Mouse (Mus musculus) neutrophil, adult 5-6 weeks (primary cell): Measurements from ENCODE around the gene Enah. TPM values are rescaled to one million over a fixed set of nuclear protein-coding genes. Genes with fewer than 3 reads are reported as not detected.

Experiments used
- ATAC-seq: fragments of 151-379, 151-347 bp; 2 replicates; pipeline ENCODE4 v1.8.0; 2017; ENCODE audit warnings: mild to moderate bottlenecking, moderate TSS enrichment; ENCODE audit not compliant: insufficient number of reproducible peaks, poor library complexity, low FRiP score, severe bottlenecking; ENCODE audit errors: extremely low read depth
- total RNA-seq: library from RNA; stranded (forward); fragments of 200-1000 nt; gene quantifications from 2 replicates; pipeline ENCODE4 v1.2.3, GENCODE M21; 2017

Enah gene
- total RNA-seq, 1 experiment from 2014 or later: 0.93 TPM

GRCm38 (mm10) chr1:181980017-181980719 lies 39.6 kb downstream of the Enah start:
- ATAC-seq: no peak

- no peak for ATAC-seq
Observed at GRCm38 (mm10) chr1:181975510-181975909, 44.3 kb downstream of the Enah start.

GRCm38 (mm10) chr1:181974897-181975296 lies 44.9 kb downstream of the Enah start:
- ATAC-seq: no peak

- ATAC-seq: no peak
Observed at GRCm38 (mm10) chr1:181965277-181965676, 54.5 kb downstream of the Enah start.

- no peak for ATAC-seq
Observed at GRCm38 (mm10) chr1:181963827-181964226, 56.0 kb downstream of the Enah start.

GRCm38 (mm10) chr1:181963351-181963750 lies 56.4 kb downstream of the Enah start:
- no peak for ATAC-seq

GRCm38 (mm10) chr1:181960383-181960782 lies 59.4 kb downstream of the Enah start:
- no peak for ATAC-seq

- ATAC-seq: no peak
Observed at GRCm38 (mm10) chr1:181958392-181958791, 61.4 kb downstream of the Enah start.

- no peak for ATAC-seq
Observed at GRCm38 (mm10) chr1:181957736-181958135, 62.1 kb downstream of the Enah start.

- ATAC-seq: no peak
Observed at GRCm38 (mm10) chr1:181953547-181953946, 66.2 kb downstream of the Enah start.

- ATAC-seq: 0 out of 2 replicates have a peak, but pooled peaks have one; percentile 33
Observed at GRCm38 (mm10) chr1:181951266-181951665, 68.5 kb downstream of the Enah start.

GRCm38 (mm10) chr1:181950721-181951120 lies 69.1 kb downstream of the Enah start:
- ATAC-seq: peak; percentile 30; the same call in 1 of the 2 replicates

GRCm38 (mm10) chr1:181948191-181948590 lies 71.6 kb downstream of the Enah start:
- ATAC-seq: no peak

- no peak for ATAC-seq
Observed at GRCm38 (mm10) chr1:181937064-181937463, 82.7 kb downstream of the Enah start.

GRCm38 (mm10) chr1:181928388-181928787 lies 91.4 kb downstream of the Enah start:
- no peak for ATAC-seq

- ATAC-seq: no peak
Observed at GRCm38 (mm10) chr1:181923384-181923783, 96.4 kb downstream of the Enah start.

- ATAC-seq: peak; percentile 83
Observed at GRCm38 (mm10) chr1:181921580-181922494, 98.0 kb downstream of the Enah start.

GRCm38 (mm10) chr1:181911841-181912240 lies 107.9 kb downstream of the Enah start:
- no peak for ATAC-seq

- ATAC-seq: no peak
Observed at GRCm38 (mm10) chr1:181901706-181902373, 118.0 kb downstream of the Enah start.
